Mouse (Mus musculus): Measurements from ENCODE around the gene Cfl1. TPM values are rescaled to one million over a fixed set of nuclear protein-coding genes. Genes with fewer than 3 reads are reported as not detected.
A peak's percentile ranks its signal among the peaks of the same experiment; 100 is the strongest.
"Not testable (repeated sequence)": the region's sequence is repeated elsewhere in the genome, so short reads cannot be mapped to it uniquely, and the experiment has no call there.

Cfl1 gene
- polyA plus RNA-seq, 1 experiment: 421 TPM

- DNase-seq (ENCODE audit: low read depth): peak; percentile 66
These were observed 1.2 kb upstream of the Cfl1 start for GRCm38 (mm10) chr19:5488878-5489571.

GRCm38 (mm10) chr19:5489721-5490120, 534 bp upstream of the Cfl1 start:
- not testable (repeated sequence) for DNase-seq (ENCODE audit: low read depth)

DNA sequence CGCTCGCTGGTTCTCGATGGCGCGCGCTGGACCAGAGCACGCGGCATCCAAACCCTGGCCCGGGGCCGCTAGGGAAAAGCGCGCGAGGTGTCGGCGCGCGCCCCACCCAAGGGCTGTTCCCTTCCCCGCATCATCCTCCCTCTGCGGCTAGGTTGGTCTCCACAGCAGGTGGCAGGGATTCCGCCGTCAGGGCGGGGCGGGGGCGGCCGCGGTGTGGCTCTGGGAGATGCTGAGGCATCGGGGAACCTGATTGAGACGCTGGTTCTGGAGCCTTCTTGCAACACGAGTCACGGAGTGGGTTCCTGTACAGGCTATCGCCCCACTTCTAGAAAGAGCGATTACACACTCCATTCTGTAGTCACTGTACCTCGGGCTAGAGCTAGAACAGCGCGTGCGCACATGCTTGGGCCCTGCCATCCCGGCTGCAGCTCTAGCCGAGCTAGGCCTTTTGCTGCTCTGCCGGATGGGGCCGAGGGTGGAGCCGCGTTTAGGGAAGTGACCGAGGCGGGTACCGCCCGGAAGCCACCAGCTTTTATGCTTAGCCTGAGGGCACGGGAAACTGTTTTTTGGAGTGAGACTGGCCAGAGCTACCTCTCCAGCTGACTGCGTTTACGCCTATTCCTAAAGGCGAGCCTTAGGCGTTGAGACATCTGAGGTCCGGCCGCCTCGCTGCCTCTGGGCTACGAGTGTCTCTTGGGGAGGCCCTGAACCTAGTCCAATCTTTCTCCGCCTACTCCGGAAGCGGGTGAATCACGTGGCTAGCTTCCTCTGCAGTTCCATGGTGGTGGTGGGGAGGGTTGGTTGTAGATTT, 848 bp downstream of the Cfl1 start:
- no peak for DNase-seq (ENCODE audit: low read depth)

DNA sequence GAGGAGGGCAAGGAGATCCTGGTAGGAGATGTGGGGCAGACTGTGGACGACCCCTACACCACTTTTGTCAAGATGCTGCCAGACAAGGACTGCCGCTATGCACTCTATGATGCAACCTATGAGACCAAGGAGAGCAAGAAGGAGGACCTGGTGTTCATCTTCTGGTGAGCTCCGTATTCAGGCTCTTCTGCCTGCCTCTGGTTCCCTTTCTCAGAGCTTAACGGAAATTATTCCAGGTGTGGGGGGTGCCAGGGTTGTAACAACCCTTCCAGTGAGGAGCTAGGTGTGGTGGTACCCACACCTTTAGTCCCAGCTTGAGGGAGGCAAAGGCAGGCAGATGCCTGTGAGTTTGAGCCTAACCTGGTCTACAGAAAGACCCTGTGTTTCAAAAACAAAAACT, 2.4 kb downstream of the Cfl1 start:
- DNase-seq (ENCODE audit: low read depth): no peak

GRCm38 (mm10) chr19:5493301-5493721, 3.1 kb downstream of the Cfl1 start:
- not testable (repeated sequence) for DNase-seq (ENCODE audit: low read depth)

DNA sequence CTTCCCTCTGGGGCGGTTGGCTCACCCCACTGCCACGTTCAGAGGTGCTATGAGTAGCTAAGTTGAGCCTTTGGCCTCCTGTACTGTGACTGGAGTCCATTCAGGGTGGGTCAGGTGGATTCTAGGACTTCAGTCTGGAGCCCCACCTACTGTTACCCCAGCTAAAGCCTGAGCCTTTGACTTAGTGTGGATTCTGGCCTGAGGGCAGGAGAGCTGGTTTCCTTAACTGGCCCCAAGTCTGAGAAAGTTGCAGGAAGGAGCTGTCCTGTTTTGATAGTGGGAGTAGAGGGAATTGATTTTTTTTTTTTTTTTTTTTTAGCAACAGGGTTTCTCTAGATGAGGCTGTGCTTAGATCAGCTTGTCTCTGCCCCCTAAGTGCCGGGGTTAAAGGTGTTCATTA, 4.1 kb downstream of the Cfl1 start:
- no peak for DNase-seq (ENCODE audit: low read depth)

DNA sequence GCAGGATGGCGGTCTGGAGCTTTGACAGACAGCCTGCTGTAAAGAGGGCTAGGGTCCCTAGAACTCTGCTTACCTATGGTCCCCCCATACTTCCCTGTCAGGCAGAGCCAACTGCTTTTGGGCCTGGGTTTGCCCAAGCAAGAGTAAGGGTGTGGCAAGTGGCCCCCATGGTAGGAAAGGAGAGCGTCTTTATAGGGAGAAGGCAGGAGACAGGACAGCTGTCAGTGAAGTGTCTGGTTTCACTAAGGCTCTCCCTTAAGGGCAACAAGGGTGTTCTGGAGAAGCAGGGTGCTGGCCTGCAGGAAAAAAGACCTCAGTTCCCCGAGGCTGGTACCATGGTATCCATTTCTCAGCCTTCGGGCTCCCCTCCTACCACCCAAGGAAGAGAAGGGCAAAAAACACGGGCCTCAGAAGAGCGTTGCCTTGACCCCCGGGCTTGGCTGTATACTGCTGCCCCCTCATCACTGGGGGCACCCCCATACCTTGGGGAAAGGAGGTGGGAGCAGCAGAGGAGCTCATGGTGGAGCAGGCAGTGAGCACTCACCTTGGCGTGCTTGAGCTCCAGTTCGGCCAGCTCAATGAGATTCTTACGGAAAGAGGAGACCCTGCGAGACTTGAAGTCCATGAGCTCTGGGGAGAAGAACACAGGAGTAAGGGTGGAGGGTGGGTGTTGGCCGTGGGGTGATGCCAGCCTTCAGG, 5.2 kb downstream of the Cfl1 start:
- DNase-seq (ENCODE audit: low read depth): no peak

GRCm38 (mm10) chr19:5496052-5496370, 5.8 kb downstream of the Cfl1 start:
- DNase-seq (ENCODE audit: low read depth): no peak

- DNase-seq (ENCODE audit: low read depth): no peak
These were observed 10.1 kb downstream of the Cfl1 start for GRCm38 (mm10) chr19:5500330-5500875.

GRCm38 (mm10) chr19:5503687-5504086, 13.4 kb downstream of the Cfl1 start, which contains the start of gene 1700020D05Rik:
Gene 1700020D05Rik (minus strand): TSS chr19:5503787.
- DNase-seq (ENCODE audit: low read depth): no peak

DNA sequence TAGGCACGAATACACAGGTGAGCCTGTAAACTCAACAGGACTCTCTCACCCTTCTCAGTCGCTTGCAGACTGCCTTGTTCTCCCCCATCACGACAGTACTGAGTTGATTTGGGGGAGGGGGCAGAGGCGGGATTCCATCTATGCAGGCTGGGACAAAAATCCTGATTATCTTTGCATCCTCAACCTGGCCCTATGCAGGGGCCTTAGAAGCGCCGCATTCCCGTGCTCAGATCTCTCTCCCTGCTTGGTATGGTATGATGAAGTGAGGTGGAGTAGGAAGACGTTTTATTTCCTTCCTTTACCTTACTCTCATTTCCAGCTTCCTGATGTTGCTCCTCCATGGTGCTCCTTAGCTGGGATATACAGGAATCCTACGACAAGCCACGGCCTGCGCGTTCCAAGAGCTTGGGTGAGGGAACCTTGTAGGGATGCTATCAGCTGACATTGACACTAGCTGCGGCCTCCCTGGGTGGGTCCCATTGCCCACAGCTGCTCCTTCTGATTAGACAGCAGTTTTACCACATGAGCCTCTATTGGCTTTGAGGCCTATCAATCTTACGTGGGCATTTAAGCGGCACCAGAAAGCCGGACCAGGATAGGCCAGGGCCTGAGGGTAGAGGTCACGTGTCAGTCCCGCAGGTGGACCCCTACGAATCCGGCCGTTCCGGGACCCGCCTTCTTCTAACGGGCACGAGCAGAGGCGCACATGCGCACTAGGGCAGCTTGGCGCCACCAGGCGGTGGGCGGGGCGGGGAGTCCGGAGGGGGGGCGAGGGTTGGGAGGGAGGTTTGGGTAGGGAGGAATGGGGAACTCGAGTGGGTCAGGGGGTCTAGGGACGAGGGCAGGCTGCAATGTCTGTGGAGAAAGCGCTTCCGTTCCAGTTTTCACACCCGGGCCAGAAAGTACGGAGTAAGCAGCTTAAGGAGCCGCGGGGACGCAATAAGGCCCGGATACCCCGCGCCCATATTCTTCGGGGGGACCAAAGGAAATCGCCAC, 20.1 kb downstream of the Cfl1 start, which contains the start of gene Snx32:
TSS of gene Snx32 (minus strand) at position 508 of the 996 bp plus-strand sequence.
- peak; percentile 51 for DNase-seq (ENCODE audit: low read depth)

DNA sequence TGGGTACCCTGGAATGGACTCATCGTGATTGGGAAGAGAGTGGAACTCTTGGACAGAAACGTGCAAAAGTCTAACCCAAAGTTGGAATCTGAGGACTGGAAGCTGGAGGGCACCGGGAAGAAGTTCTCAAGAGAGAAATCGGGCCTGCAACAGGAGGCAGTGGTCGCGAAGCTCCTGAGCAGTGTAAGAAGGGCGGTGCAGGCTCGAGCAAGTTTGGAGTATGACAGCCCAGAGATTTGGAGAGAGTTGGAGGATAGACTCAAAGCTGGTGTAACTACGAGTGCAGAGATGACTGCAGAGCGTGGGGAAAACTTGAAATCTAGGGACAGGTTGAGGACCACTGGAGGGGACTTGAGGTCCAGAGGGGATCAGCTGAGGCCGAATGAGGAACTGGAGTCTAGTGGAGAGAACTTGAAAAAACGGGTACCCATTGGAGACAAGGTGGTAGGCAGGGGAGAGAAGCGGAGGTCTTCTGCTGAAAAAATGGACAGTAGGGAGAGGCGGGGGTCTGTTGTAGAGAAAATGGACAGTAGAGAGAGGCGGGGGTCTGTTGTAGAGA, 20.9 kb downstream of the Cfl1 start:
- DNase-seq (ENCODE audit: low read depth): no peak

- no peak for DNase-seq (ENCODE audit: low read depth)
These were observed 22.1 kb downstream of the Cfl1 start for GRCm38 (mm10) chr19:5512091-5513004.

DNA sequence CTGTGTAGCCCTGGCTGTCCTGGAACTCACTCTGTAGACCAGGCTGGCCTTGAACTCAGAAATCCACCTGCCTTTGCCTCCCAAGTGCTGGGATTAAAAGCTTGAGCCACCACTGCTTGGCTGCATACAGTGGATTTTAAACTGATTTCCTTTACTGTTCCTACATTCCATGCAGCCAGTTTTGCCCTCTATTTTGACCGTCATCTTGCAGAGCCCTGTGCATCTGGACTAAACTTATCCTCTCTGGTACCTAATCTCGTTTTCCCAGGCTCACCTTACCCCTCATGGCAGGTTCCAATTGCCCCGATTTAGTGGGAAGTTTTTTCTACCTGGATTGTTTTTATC, 22.7 kb downstream of the Cfl1 start:
- no peak for DNase-seq (ENCODE audit: low read depth)

GRCm38 (mm10) chr19:5515840-5516777, 25.9 kb downstream of the Cfl1 start:
- DNase-seq (ENCODE audit: low read depth): no peak

DNA sequence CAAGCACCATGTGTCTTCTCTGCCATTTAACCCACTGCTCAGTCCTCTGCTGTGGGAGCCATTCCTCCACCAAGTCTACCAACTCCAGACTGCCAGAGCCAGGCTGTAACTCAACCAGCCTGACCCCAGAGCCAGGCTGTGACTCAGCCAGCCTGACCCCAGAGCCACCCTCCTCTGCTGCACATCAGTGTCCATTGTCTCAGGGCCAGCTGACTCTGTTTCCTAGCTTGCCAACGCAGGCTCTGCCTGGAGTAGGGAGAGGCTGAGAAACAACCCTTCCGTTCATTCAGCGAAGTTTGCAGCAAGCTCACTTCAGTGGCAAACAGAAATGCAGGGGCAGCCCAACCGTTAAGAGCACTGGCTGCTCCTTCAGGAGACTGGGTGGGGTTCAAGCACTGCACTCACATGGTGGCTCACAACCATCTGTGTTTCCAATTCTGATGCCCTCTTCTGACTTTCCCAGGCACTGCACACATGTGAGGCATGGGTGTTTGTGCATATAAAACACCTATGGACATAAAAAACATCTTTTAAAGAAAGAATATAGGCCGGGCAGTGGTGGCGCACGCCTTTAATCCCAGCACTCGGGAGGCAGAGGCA, 26.8 kb downstream of the Cfl1 start:
- DNase-seq (ENCODE audit: low read depth): no peak

GRCm38 (mm10) chr19:5518721-5519120, 28.5 kb downstream of the Cfl1 start:
- DNase-seq (ENCODE audit: low read depth): no peak

GRCm38 (mm10) chr19:5525204-5525603, 34.9 kb downstream of the Cfl1 start:
- no peak for DNase-seq (ENCODE audit: low read depth)
